Mouse (Mus musculus): ENCODE data around the gene Hoxb7. TPM values are rescaled to one million over a fixed set of nuclear protein-coding genes. Genes with fewer than 3 reads are reported as not detected.

Gene Hoxb7
- polyA plus RNA-seq, 1 experiment = not detected

DNA sequence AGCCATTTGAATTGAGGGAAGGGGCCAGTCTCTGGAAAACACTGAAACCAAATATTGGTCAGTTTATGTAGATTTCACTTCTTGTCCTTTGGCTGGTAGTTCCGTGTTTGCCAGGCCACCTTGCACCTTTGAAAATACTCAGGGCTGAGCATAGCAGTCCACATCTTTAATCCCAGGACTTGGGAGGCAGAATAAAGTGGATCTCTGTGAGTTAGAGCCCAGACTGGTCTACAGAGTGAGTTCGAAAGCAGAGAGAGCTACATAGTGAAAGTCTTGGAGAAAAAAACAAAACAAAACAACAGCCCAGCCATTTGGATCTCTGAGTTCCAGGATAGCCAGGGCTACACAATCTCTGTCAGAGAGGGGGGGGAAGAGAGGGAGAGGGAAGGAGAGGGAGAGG, 29.3 kb upstream of the Hoxb7 start:
- Histone ChIP-seq H3K4me3 (ENCODE audit: insufficient read depth, low read depth, low read length) (no peak overlapping the region), H3K4me1 (ENCODE audit: control insufficient read depth, insufficient read depth, low read length) (no peaks in the 10 kb centered on the region), H3K27ac (ENCODE audit: insufficient read depth, low read depth, low read length) (no peak overlapping the region)
- 14% methylated on average over 2 of the region's 2 CpGs for WGBS
- no peak for TF ChIP-seq CTCF (IDR thresholded peaks at IDR 0.05; ENCODE audit: insufficient read depth, low read depth, low read length)
- TF ChIP-seq POLR2A (IDR thresholded peaks at IDR 0.05; ENCODE audit: insufficient read depth, low read depth, low read length) = no peak

DNA sequence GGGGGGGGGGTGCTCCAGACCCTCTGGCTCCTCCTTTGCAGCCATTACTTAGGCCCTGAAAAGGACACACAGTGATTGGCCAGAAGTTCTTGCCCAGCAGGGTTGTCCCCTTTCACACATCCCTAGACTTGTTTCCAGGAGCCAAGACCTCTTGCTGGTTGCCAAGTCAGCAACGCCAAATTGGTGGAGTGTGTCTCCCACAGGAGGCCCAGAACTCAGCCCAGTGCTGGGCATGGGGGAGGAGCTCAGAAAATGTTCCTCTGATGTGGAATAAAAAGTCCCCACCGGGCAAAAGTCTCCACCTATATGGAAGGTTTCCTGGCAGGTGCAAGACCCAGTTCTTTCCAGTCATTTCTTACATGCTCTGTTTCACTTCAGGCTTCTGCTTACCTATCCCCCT, 27.4 kb upstream of the Hoxb7 start:
- H3K4me1 ChIP-seq (ENCODE audit: control insufficient read depth, insufficient read depth, low read length) = no peaks in the 10 kb centered on the region
- WGBS = 5% methylated on average over 2 of the region's 2 CpGs
- TF ChIP-seq CTCF (IDR thresholded peaks at IDR 0.05; ENCODE audit: insufficient read depth, low read depth, low read length) (no peak), POLR2A (IDR thresholded peaks at IDR 0.05; ENCODE audit: insufficient read depth, low read depth, low read length) (no peak)

DNA sequence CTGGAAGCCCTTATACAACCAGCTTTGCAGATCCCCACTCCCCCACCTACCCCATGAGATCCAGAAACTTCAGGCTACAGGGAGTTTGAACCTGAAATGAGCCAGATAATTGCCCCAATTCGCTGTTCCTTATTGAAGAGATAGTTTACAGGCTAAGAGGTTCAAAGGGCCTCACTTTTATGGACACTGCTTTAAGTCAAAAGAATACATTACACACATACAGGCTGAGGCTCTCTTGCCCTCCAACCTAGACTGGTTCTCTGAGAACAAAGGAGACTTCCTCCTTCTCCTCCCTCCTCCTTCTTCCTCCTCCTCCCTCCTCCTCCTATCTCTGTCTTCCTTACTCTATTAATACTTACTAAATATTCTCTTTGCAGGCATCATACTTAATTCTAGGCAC, 26.9 kb upstream of the Hoxb7 start:
- Histone ChIP-seq H3K4me3 (ENCODE audit: insufficient read depth, low read depth, low read length) (no peak overlapping the region), H3K4me1 (ENCODE audit: control insufficient read depth, insufficient read depth, low read length) (no peaks in the 10 kb centered on the region), H3K27ac (ENCODE audit: insufficient read depth, low read depth, low read length) (no peak overlapping the region)
- WGBS = 3% methylated on average over 1 of the region's 1 CpGs
- TF ChIP-seq CTCF (IDR thresholded peaks at IDR 0.05; ENCODE audit: insufficient read depth, low read depth, low read length) (no peak), POLR2A (IDR thresholded peaks at IDR 0.05; ENCODE audit: insufficient read depth, low read depth, low read length) (no peak)

More for the DNA sequence above, 27.4 kb upstream of the Hoxb7 start:
- Histone ChIP-seq H3K4me3 (ENCODE audit: insufficient read depth, low read depth, low read length) (no peak overlapping the region), H3K27ac (ENCODE audit: insufficient read depth, low read depth, low read length) (no peak overlapping the region)

- TF ChIP-seq POLR2A (IDR thresholded peaks at IDR 0.05; ENCODE audit: insufficient read depth, low read depth, low read length) (no peak), CTCF (IDR thresholded peaks at IDR 0.05; ENCODE audit: insufficient read depth, low read depth, low read length) (no peak)
- WGBS = 1% methylated on average over 23 of the region's 23 CpGs
- Histone ChIP-seq H3K27ac (ENCODE audit: insufficient read depth, low read depth, low read length) (no peak overlapping the region), H3K4me1 (ENCODE audit: control insufficient read depth, insufficient read depth, low read length) (no peaks in the 10 kb centered on the region), H3K4me3 (ENCODE audit: insufficient read depth, low read depth, low read length) (no peak overlapping the region)
Observed at GRCm38 (mm10) chr11:96260310-96260970, 26.0 kb upstream of the Hoxb7 start.

DNA sequence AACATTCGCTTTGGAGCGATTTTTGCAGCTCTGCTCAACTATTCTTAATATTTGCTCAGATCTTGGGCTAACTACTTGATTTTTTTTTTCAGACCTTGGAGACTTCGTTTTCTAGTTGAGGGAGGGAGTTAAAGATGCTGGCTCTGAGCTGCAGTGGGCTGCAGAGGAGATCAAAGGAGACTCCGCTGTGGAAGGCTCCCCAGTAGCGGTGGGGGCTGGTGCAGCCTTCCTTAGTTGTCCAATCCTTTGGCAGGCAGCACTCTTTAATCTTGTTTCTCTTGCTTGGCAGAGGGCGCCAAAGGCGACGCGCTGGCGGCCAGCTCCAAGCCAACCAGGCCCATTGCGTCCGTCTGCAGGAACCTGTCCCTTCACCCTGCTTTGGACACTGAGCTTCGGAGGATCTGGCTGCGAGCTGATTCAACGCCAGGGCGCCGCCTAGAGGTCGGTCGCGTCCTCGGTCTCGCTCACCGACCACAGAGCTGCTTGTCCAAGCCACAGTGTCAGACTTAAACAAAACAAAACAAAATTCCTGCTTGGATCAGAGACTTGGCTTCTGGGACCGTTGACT, 25.0 kb upstream of the Hoxb7 start:
- Histone ChIP-seq H3K4me3 (ENCODE audit: insufficient read depth, low read depth, low read length) (no peak overlapping the region), H3K4me1 (ENCODE audit: control insufficient read depth, insufficient read depth, low read length) (no peaks in the 10 kb centered on the region), H3K27ac (ENCODE audit: insufficient read depth, low read depth, low read length) (no peak overlapping the region)
- TF ChIP-seq POLR2A (IDR thresholded peaks at IDR 0.05; ENCODE audit: insufficient read depth, low read depth, low read length) = no peak
- TF ChIP-seq CTCF (IDR thresholded peaks at IDR 0.05; ENCODE audit: insufficient read depth, low read depth, low read length) = no peak
- 1% methylated on average over 24 of the region's 24 CpGs for WGBS

DNA sequence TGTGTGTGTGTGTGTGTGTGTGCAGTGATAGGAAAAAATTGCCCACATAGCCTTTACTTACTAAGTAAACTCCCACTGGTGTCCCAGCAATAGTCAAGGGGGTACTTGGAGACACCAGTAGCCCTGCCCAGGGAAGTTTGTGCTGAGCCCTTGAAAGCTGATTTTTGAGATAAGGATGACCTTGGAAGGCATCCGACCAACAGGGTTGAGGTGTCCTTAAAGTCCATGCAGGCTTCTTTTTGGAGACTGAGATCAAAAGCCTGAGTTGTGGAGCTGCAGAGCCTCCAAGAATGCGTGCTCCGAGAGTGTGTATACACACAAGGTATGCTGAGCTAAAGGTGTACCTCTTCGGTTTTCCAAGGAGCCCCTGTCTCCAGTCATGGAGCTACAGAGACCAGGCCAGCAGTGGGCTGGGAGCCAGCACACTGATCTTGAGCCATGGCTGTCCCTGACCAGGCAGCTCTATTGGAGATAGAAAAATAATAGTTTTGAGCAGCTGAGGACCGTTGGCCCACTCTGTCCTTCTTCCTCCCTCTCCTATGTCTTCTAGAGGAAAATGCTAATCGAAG, 24.1 kb upstream of the Hoxb7 start:
- TF ChIP-seq POLR2A (IDR thresholded peaks at IDR 0.05; ENCODE audit: insufficient read depth, low read depth, low read length) = no peak
- TF ChIP-seq CTCF (IDR thresholded peaks at IDR 0.05; ENCODE audit: insufficient read depth, low read depth, low read length) = no peak
- H3K27ac ChIP-seq (ENCODE audit: insufficient read depth, low read depth, low read length) = no peak overlapping the region
- WGBS = 9% methylated on average over 6 of the region's 6 CpGs
- H3K4me3 ChIP-seq (ENCODE audit: insufficient read depth, low read depth, low read length) = no peak overlapping the region
- H3K4me1 ChIP-seq (ENCODE audit: control insufficient read depth, insufficient read depth, low read length) = no peaks in the 10 kb centered on the region

DNA sequence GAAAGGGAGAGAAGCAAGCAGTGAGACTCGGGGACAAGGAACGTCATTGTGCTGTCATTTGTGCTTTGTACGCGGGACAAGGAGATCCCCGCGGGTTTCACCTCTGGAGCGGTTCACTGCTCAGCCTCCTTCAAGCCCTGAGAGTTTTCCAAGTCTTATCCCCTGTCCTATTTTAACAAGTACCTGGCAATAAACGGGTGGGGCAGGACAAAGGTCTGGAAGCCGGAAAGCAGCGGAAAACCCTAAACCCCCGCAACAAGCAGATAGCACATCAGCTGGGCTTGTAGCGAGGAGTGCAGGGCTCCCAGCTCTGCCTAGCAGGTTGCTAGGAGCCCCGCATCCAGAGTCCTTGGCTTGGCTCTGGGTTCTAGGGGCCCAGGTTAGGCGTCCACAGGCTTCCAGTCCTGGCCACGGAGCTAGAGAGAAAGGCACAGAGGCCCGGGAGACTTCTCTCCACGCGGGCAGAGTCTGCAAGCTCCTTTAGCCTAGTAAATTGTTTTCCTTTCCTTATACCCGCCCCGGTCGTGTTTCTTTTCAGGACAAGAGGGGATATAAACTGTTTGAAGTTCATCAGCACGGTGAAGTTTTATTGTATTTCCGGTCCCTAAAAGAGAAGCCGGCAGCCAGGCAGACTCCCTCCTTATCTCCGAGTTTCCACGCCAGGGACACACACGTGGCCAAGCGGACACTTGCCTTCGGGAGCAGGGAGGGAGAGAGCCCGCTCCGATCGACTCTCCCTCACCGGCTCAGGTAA, 22.6 kb upstream of the Hoxb7 start:
- H3K27ac ChIP-seq (ENCODE audit: insufficient read depth, low read depth, low read length) = no peak overlapping the region
- no peak overlapping the region for H3K4me3 ChIP-seq (ENCODE audit: insufficient read depth, low read depth, low read length)
- TF ChIP-seq POLR2A (IDR thresholded peaks at IDR 0.05; ENCODE audit: insufficient read depth, low read depth, low read length) = no peak
- no peak for TF ChIP-seq CTCF (IDR thresholded peaks at IDR 0.05; ENCODE audit: insufficient read depth, low read depth, low read length)
- WGBS = 3% methylated on average over 33 of the region's 33 CpGs
- H3K4me1 ChIP-seq (ENCODE audit: control insufficient read depth, insufficient read depth, low read length) = no peaks in the 10 kb centered on the region

DNA sequence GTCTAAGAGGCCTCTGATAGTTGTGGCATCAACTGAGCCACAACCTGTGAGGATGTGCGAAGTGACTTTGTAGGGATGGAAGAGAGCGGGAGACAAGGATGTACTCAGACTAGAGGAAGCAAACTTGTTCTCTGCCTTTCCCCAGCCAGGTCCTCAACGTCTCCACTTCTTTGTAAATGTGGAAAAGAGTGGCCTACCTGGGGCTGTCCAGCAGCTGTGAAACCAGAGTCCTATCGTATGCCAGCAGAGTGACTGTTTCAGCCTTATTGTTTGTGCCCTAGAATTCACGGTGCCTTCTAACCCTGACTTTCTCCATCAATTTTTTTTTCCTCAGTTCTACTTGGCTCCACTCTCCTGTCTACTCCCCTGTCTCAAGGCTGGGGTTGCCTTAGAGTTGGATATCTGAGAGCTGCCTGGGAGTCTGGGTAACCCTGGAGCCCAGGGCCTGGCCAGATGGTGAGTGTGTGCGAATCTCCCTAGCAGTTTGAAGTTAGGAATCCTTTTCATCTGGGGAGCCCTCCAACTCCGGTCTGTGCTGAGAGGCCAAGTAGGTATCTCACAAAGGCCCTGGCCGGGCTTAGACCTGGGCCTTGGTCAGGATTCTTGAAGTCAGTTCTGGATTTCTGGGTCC, 21.9 kb upstream of the Hoxb7 start:
- H3K4me1 ChIP-seq (ENCODE audit: control insufficient read depth, insufficient read depth, low read length) = no peaks in the 10 kb centered on the region
- H3K27ac ChIP-seq (ENCODE audit: insufficient read depth, low read depth, low read length) = no peak overlapping the region
- no peak for TF ChIP-seq POLR2A (IDR thresholded peaks at IDR 0.05; ENCODE audit: insufficient read depth, low read depth, low read length)
- TF ChIP-seq CTCF (IDR thresholded peaks at IDR 0.05; ENCODE audit: insufficient read depth, low read depth, low read length) = no peak
- 7% methylated on average over 8 of the region's 8 CpGs for WGBS
- H3K4me3 ChIP-seq (ENCODE audit: insufficient read depth, low read depth, low read length) = no peak overlapping the region

Measured in olfactory bulb, adult 2 months (tissue).